Mouse (Mus musculus): ENCODE measurements around the gene Bnc2. TPM values are rescaled to one million over a fixed set of nuclear protein-coding genes. Genes with fewer than 3 reads are reported as not detected.

Gene Bnc2
- polyA plus RNA-seq, 1 experiment from 2014 or later = 19.4 TPM

GRCm38 (mm10) chr4:84668949-84669605, 6.0 kb downstream of the Bnc2 start:
- no peaks in the 10 kb centered on the region for H3K9me3 ChIP-seq
- ATAC-seq = peak; percentile 79
- H3K4me1 ChIP-seq (replicated peaks) = peaks cover 18% of the 10 kb centered on the region
- H3K9ac ChIP-seq (replicated peaks) = no peak overlapping the region
- H3K36me3 ChIP-seq = no peaks in the 10 kb centered on the region
- H3K27me3 ChIP-seq = peaks cover 59% of the 10 kb centered on the region
- no peak overlapping the region for H3K27ac ChIP-seq
- peak overlapping the region; percentile 32 for H3K4me2 ChIP-seq (replicated peaks)
- H3K4me3 ChIP-seq (replicated peaks) = no peak overlapping the region
- WGBS = 21% methylated on average over 12 of the region's 12 CpGs

- Histone ChIP-seq H3K9ac (replicated peaks) (no peak overlapping the region), H3K27ac (no peak overlapping the region), H3K36me3 (no peaks in the 10 kb centered on the region), H3K4me1 (replicated peaks) (peaks cover 13% of the 10 kb centered on the region; the same call in 1 of the 2 replicates), H3K27me3 (peaks cover 51% of the 10 kb centered on the region), H3K4me3 (replicated peaks) (no peak overlapping the region), H3K9me3 (no peaks in the 10 kb centered on the region), H3K4me2 (replicated peaks) (no peak overlapping the region)
- 83% methylated on average over 5 of the region's 5 CpGs for WGBS
- no peak for ATAC-seq
Observed at GRCm38 (mm10) chr4:84668226-84668625, 6.8 kb downstream of the Bnc2 start.

DNA sequence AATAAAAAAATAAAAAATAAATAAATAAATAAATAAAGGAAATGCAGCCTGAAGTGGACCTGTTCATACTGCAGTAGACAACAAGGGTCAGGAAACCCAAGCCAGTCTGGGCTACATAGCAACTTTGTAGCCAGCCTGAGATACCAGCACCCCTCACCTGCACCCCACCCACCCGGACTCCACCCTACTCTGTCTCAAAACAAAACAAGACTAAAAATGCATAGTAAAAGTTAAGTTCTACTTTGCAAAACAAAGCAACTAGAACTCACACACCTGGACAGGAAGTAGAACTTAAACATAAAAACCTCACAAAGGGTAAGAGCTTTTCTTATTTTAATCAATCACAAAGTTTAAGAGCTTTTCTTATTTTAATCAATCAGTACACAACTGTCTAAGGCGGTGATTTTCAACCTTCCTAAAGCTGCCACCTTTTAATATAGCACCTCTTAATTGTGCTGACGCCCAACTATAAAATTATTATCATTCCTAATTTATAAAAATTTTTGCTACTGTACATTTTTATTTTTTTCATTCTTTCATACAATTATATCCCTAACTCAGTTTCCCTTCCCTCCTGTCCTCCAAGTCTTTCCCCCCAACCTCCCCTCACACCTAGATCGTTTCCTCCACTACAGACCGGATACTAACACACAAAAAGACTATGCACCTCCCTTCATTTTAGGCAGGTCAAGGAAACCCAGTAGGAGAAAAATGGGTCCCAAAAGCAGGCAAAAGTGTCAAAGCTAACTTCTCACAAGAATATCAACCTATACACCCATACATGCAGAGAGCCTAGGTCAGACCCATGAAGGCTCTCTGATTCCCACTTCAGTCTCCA, 12.6 kb downstream of the Bnc2 start:
- WGBS = 89% methylated on average over 5 of the region's 5 CpGs

GRCm38 (mm10) chr4:84661341-84661740, 13.7 kb downstream of the Bnc2 start:
- peaks cover 3% of the 10 kb centered on the region; the same call in 1 of the 2 replicates for H3K27me3 ChIP-seq
- H3K4me3 ChIP-seq (replicated peaks) = no peak overlapping the region
- no peak overlapping the region for H3K4me2 ChIP-seq (replicated peaks)
- ATAC-seq = no peak
- H3K9ac ChIP-seq (replicated peaks) = no peak overlapping the region
- H3K36me3 ChIP-seq = no peaks in the 10 kb centered on the region
- no peaks in the 10 kb centered on the region for H3K9me3 ChIP-seq
- no peak overlapping the region for H3K27ac ChIP-seq
- WGBS = 86% methylated on average over 3 of the region's 3 CpGs
- no peaks in the 10 kb centered on the region for H3K4me1 ChIP-seq (replicated peaks)

More for the DNA sequence above, 12.6 kb downstream of the Bnc2 start:
- Histone ChIP-seq H3K4me2 (replicated peaks) (no peak overlapping the region), H3K9ac (replicated peaks) (no peak overlapping the region), H3K9me3 (no peaks in the 10 kb centered on the region), H3K27ac (no peak overlapping the region), H3K27me3 (peaks cover 11% of the 10 kb centered on the region), H3K4me1 (replicated peaks) (no peaks in the 10 kb centered on the region), H3K4me3 (replicated peaks) (no peak overlapping the region), H3K36me3 (no peaks in the 10 kb centered on the region)
- no peak for ATAC-seq

GRCm38 (mm10) chr4:84651786-84652185, 23.3 kb downstream of the Bnc2 start:
- H3K4me1 ChIP-seq (replicated peaks) = 0 out of 2 replicates have a peak, but pooled peaks cover 1% of the 10 kb centered on the region
- no peak for ATAC-seq
- no peak overlapping the region for H3K4me2 ChIP-seq (replicated peaks)
- H3K36me3 ChIP-seq = no peaks in the 10 kb centered on the region
- H3K9ac ChIP-seq (replicated peaks) = no peak overlapping the region
- H3K27me3 ChIP-seq = peaks cover 7% of the 10 kb centered on the region
- no peaks in the 10 kb centered on the region for H3K9me3 ChIP-seq
- H3K27ac ChIP-seq = no peak overlapping the region
- H3K4me3 ChIP-seq (replicated peaks) = no peak overlapping the region
- WGBS = 48% methylated on average over 8 of the region's 8 CpGs

GRCm38 (mm10) chr4:84646576-84646975, 28.5 kb downstream of the Bnc2 start:
- ATAC-seq = no peak
- no peak overlapping the region for H3K4me2 ChIP-seq (replicated peaks)
- H3K4me3 ChIP-seq (replicated peaks) = no peak overlapping the region
- no peak overlapping the region for H3K9ac ChIP-seq (replicated peaks)
- H3K36me3 ChIP-seq = no peaks in the 10 kb centered on the region
- no peak overlapping the region for H3K27ac ChIP-seq
- H3K4me1 ChIP-seq (replicated peaks) = 0 out of 2 replicates have a peak, but pooled peaks cover 3% of the 10 kb centered on the region
- H3K9me3 ChIP-seq = no peaks in the 10 kb centered on the region
- H3K27me3 ChIP-seq = 0 out of 2 replicates have a peak, but pooled peaks cover 3% of the 10 kb centered on the region

DNA sequence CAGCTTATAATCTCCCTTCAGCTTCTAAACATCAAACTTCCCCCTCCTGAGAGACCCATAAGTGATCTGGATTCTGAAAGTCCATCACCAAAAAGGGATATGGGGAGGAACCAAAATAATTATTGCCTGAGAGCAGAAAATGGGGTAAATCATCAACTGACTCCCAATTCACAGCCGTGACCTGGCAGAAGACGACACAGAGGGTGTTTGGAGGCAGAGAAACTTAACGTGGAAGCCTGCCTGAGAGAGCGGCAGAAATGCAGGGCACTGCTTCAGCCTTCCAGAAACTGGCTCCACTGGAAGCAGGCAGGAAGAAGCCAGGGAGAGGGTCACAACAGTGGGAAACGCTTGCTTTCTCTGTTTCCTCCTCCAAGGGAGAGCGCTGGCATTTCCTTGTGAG, 35.9 kb downstream of the Bnc2 start:
- Histone ChIP-seq H3K4me3 (replicated peaks) (no peak overlapping the region), H3K27me3 (peaks cover 25% of the 10 kb centered on the region), H3K4me2 (replicated peaks) (no peak overlapping the region), H3K36me3 (no peaks in the 10 kb centered on the region), H3K4me1 (replicated peaks) (peaks cover 21% of the 10 kb centered on the region), H3K27ac (no peak overlapping the region), H3K9ac (replicated peaks) (no peak overlapping the region), H3K9me3 (no peaks in the 10 kb centered on the region)
- WGBS = 77% methylated on average over 6 of the region's 6 CpGs
- no peak for ATAC-seq

- Histone ChIP-seq H3K4me1 (replicated peaks) (peaks cover 21% of the 10 kb centered on the region), H3K9me3 (no peaks in the 10 kb centered on the region), H3K36me3 (no peaks in the 10 kb centered on the region), H3K27ac (no peak overlapping the region), H3K9ac (replicated peaks) (no peak overlapping the region), H3K4me3 (replicated peaks) (no peak overlapping the region), H3K27me3 (peaks cover 35% of the 10 kb centered on the region), H3K4me2 (replicated peaks) (peak overlapping the region; percentile 31)
- under 1% methylated on average over 10 of the region's 10 CpGs for WGBS
- peak; percentile 72 for ATAC-seq
Observed at GRCm38 (mm10) chr4:84637641-84638040, 37.4 kb downstream of the Bnc2 start.

DNA sequence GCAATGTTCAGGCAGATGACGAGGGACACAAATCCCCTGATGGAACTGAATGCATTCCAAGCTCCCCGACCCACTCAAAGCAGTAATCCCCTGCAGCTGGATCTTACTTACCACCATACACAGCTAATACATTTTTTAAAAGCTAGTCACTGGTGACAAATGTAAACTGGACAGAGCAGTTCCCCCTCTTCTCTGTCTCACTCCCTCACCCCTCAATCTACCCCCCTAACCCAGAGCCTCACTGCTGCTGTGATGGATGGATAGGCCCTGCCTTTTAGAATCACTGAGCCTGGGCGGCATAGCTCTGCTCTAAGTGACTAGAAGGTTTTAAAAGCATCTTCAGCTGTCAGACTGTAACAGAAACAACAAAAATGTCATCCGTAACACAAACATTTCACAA, 40.3 kb downstream of the Bnc2 start:
- no peak for ATAC-seq
- no peaks in the 10 kb centered on the region for H3K9me3 ChIP-seq
- H3K4me3 ChIP-seq (replicated peaks) = no peak overlapping the region
- no peaks in the 10 kb centered on the region for H3K36me3 ChIP-seq
- H3K27me3 ChIP-seq = peaks cover 24% of the 10 kb centered on the region
- no peak overlapping the region for H3K9ac ChIP-seq (replicated peaks)
- H3K4me2 ChIP-seq (replicated peaks) = no peak overlapping the region
- WGBS = 23% methylated on average over 4 of the region's 4 CpGs
- H3K4me1 ChIP-seq (replicated peaks) = peaks cover 21% of the 10 kb centered on the region
- H3K27ac ChIP-seq = no peak overlapping the region

GRCm38 (mm10) chr4:84633991-84634390, 41.1 kb downstream of the Bnc2 start:
- Histone ChIP-seq H3K27me3 (peaks cover 21% of the 10 kb centered on the region), H3K27ac (no peak overlapping the region), H3K9ac (replicated peaks) (no peak overlapping the region), H3K4me3 (replicated peaks) (no peak overlapping the region), H3K9me3 (no peaks in the 10 kb centered on the region), H3K4me2 (replicated peaks) (no peak overlapping the region), H3K4me1 (replicated peaks) (peaks cover 21% of the 10 kb centered on the region), H3K36me3 (no peaks in the 10 kb centered on the region)
- 91% methylated on average over 1 of the region's 1 CpGs for WGBS
- no peak for ATAC-seq

- Histone ChIP-seq H3K27ac (no peak overlapping the region), H3K4me2 (replicated peaks) (no peak overlapping the region), H3K27me3 (peaks cover 20% of the 10 kb centered on the region), H3K4me1 (replicated peaks) (peaks cover 20% of the 10 kb centered on the region), H3K9ac (replicated peaks) (no peak overlapping the region), H3K36me3 (no peaks in the 10 kb centered on the region), H3K4me3 (replicated peaks) (no peak overlapping the region), H3K9me3 (no peaks in the 10 kb centered on the region)
- no peak for ATAC-seq
- 81% methylated on average over 12 of the region's 12 CpGs for WGBS
Observed at GRCm38 (mm10) chr4:84632832-84633789, 42.0 kb downstream of the Bnc2 start.
